Mouse (Mus musculus) large intestine, adult 2 months (tissue): ENCODE measurements at regions not wholly inside any gene's neighbourhood (a gene's known extent, or its start where the extent isn't known, plus 50 kb on each side); places are given as distances from the start of the nearest gene placed in this dataset.

Experiments used
- DNase-seq: peaks from one replicate; pipeline ENCODE4 v3.0.0-alpha.2; 2012; ENCODE audit warnings: low read depth, low spot score
- WGBS: fragments of 180-500 bp; shearing (Covaris S2); methylation state at CpG from one replicate; pipeline ENCODE4 v1.1.7; 2018; 5-methylcytosine and 5-hydroxymethylcytosine counted together

GRCm38 (mm10) chr8:89270001-89270400 lies 226.0 kb upstream of the Sall1 start:
- WGBS, result 39% methylated on average over 1 of the region's 1 CpGs
- DNase-seq, result no peak

- no peak for DNase-seq
- 42% methylated on average over 15 of the region's 15 CpGs for WGBS
These were observed 217.3 kb upstream of the Sall1 start for GRCm38 (mm10) chr8:89261163-89261812.

GRCm38 (mm10) chr8:89259881-89260280 lies 215.9 kb upstream of the Sall1 start:
- WGBS, result 68% methylated on average over 5 of the region's 5 CpGs
- no peak for DNase-seq

- 72% methylated on average over 4 of the region's 4 CpGs for WGBS
- DNase-seq, result no peak
These were observed 202.4 kb upstream of the Sall1 start for GRCm38 (mm10) chr8:89246342-89246741.

GRCm38 (mm10) chr8:89245131-89245751 lies 201.3 kb upstream of the Sall1 start:
- 30% methylated on average over 25 of the region's 25 CpGs for WGBS
- DNase-seq, result no peak

- DNase-seq, result no peak
- 44% methylated on average over 5 of the region's 5 CpGs for WGBS
These were observed 197.7 kb upstream of the Sall1 start for GRCm38 (mm10) chr8:89241686-89242085.

- DNase-seq, result no peak
- 44% methylated on average over 2 of the region's 2 CpGs for WGBS
These were observed 195.7 kb upstream of the Sall1 start for GRCm38 (mm10) chr8:89239626-89240025.

- no peak for DNase-seq
These were observed 190.1 kb upstream of the Sall1 start for GRCm38 (mm10) chr8:89234041-89234440.

- DNase-seq, result no peak
- 71% methylated on average over 1 of the region's 1 CpGs for WGBS
These were observed 188.4 kb upstream of the Sall1 start for GRCm38 (mm10) chr8:89232318-89232717.

- WGBS, result 81% methylated on average over 3 of the region's 3 CpGs
- no peak for DNase-seq
These were observed 185.2 kb upstream of the Sall1 start for GRCm38 (mm10) chr8:89229144-89229543.

GRCm38 (mm10) chr8:89220870-89221269 lies 176.9 kb upstream of the Sall1 start:
- 48% methylated on average over 7 of the region's 7 CpGs for WGBS
- no peak for DNase-seq

GRCm38 (mm10) chr8:89220381-89220780 lies 176.4 kb upstream of the Sall1 start:
- DNase-seq, result no peak
- 95% methylated on average over 2 of the region's 2 CpGs for WGBS

- DNase-seq, result no peak
- 63% methylated on average over 7 of the region's 7 CpGs for WGBS
These were observed 175.2 kb upstream of the Sall1 start for GRCm38 (mm10) chr8:89219156-89219555.

- 55% methylated on average over 2 of the region's 2 CpGs for WGBS
- no peak for DNase-seq
These were observed 173.7 kb upstream of the Sall1 start for GRCm38 (mm10) chr8:89217689-89218088.

GRCm38 (mm10) chr8:89211931-89212330 lies 168.0 kb upstream of the Sall1 start:
- 82% methylated on average over 3 of the region's 3 CpGs for WGBS
- no peak for DNase-seq

- 50% methylated on average over 1 of the region's 1 CpGs for WGBS
- DNase-seq, result no peak
These were observed 166.7 kb upstream of the Sall1 start for GRCm38 (mm10) chr8:89210684-89211083.

- 60% methylated on average over 2 of the region's 2 CpGs for WGBS
- DNase-seq, result no peak
These were observed 163.9 kb upstream of the Sall1 start for GRCm38 (mm10) chr8:89207891-89208290.

- 83% methylated on average over 5 of the region's 5 CpGs for WGBS
- DNase-seq, result no peak
These were observed 158.6 kb upstream of the Sall1 start for GRCm38 (mm10) chr8:89202484-89203096.

- WGBS, result 49% methylated on average over 2 of the region's 2 CpGs
- no peak for DNase-seq
These were observed 156.3 kb upstream of the Sall1 start for GRCm38 (mm10) chr8:89200301-89200700.

- WGBS, result 22% methylated on average over 17 of the region's 17 CpGs
- no peak for DNase-seq
These were observed 141.4 kb upstream of the Sall1 start for GRCm38 (mm10) chr8:89185314-89185713.

GRCm38 (mm10) chr8:89175631-89176030 lies 131.7 kb upstream of the Sall1 start:
- DNase-seq, result no peak
- 81% methylated on average over 7 of the region's 7 CpGs for WGBS
